Mouse (Mus musculus) ES-CJ7 (cell line): Measurements from ENCODE around the gene Socs7.
A peak's percentile ranks its signal among the peaks of the same experiment; 100 is the strongest.

Experiments used
- DNase-seq: peaks from one replicate; pipeline ENCODE4 v3.0.0; 2011; ENCODE audit warnings: low read depth, low spot score

Gene Socs7

DNA sequence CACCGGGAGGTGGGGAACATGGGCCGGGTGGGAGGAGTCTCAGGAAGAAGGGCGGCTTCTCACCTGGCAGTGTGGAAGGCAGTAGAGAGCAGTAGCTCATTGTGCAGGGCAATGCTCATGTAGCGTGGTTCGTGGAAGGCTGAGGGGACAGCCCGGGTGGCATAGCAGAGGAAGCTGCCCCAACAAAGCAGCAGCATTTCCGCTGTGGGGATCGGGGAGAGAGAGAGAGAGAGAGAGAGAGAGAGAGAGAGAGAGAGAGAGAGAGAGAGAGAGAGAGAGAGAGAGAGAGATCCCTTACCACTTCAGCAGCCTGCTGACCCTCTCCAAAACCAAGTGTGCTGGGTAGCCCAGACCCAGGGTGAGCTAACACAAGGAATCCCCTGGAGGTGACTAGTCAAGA lies 19.2 kb upstream of the Socs7 start:
- DNase-seq = no peak

GRCm38 (mm10) chr11:97343619-97344018 lies 18.7 kb upstream of the Socs7 start:
- no peak for DNase-seq

DNA sequence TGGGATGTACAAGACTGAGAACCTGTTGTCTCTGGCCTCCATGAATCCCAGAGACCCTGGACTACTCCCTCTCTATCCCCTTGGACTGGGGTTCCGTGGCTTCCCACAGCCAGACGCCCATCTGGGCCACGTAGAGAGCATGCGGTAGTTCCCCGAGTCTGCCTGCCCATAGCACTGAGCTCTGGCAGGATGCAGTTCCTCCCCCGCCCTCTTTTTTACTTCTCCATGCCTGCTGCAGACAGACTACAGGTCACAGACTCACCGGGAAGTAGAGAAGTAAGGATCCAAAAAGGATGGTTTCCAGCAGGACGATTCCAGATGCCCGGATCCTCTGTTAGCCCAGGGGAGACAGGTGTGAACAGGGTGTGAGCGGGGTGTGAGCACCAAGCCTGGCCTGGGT lies 16.9 kb upstream of the Socs7 start:
- DNase-seq = no peak

DNA sequence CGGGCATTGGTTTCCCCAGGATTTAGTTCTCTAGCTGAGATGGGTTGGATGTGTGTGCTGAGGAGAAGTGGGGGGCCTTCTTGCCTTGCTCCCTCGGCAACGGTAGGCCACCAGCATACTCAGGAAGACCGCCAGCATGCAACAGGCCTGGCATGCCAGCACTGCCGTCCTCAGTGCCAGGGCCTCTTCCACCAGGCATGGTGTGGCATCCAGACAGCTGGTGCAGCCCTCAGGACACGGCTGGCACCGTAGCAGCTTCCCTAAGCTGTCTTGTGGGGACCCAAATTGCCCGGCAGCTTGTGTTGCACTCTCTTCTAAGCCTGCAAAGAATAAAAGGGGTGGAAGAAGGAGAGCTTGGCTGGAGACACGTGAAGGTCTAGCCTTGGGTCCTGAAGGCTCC lies 16.0 kb upstream of the Socs7 start:
- DNase-seq = no peak

DNA sequence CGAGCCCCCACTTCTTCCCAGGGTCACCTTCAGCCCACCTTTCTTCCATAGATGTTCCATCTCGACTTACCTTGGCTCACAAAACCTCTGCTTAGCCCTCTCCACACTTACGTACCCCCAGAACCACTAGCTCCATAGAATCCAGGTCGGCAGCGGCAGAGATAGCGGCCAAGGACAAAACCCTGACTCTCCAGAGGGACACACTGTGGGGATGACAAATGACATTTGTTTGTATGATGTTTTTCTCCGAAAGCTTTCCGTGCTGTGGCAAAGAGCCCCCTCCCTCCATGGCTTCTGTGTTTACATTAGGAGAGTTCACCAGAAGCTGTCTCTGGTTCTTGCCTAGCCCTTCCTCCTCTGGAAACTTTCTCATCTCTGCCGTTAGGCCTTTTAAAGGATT lies 15.1 kb upstream of the Socs7 start:
- DNase-seq = no peak

- peak; percentile 78 for DNase-seq
These were observed 12.3 kb upstream of the Socs7 start for GRCm38 (mm10) chr11:97350035-97350434.

- DNase-seq = no peak
These were observed 10.2 kb upstream of the Socs7 start, which contains the start of gene Gpr179 for GRCm38 (mm10) chr11:97352027-97352684. Gpr179 (minus strand) TSS chr11:97352077.

DNA sequence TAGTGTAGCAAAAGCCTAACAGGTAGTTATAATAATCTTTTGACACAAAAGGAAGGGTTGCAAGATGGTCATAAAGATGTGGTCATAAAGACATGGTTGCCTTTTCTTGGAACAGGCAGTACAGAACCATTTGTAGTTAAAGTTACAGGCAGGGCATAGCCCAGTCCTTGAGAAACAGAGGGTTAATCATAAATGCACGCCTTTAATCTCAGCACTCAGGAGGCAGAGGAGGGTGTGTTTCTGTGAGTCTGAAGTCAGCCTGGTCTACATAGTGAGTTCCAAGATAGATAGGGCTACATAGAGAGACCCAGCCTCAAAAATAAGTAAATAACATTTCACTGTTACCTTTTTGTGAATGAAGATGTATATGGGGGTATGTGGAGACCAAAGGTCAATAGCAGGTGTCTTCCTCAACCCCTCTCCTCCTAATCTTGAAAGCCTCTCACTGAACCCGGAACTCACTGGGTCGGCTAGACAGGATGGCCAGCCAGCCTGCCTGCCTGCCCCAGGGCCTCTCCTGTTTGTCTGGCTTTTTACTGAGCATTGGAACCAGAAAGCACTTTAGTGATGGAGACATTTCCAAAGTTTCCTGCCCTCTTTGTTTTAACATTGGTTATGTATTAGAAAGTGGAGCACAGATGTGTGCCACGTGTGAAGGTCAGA lies 9.3 kb upstream of the Socs7 start:
- DNase-seq = no peak

DNA sequence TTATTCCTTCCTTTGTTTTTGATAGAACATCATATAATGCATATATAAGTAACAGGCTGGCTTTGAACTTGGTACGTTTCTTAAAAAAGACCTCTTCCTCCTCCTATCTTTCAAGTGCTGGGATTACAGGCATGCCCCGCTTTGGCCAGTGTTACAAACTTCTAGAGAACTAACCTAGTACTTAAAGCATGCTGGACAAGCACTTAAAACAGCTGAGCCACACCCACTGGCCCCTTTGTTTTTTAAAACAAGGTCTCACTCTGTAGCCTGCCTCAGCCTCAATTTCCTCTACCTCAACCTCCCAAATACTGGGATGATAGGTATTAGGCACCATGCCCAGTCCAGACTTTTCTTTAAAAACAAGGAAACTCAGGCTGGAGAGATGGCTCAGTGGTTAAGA lies 7.7 kb upstream of the Socs7 start:
- DNase-seq = peak; percentile 85

GRCm38 (mm10) chr11:97355247-97355646 lies 7.1 kb upstream of the Socs7 start:
- no peak for DNase-seq

- DNase-seq = peak; percentile 84
These were observed 4.7 kb upstream of the Socs7 start for GRCm38 (mm10) chr11:97357663-97358062.

GRCm38 (mm10) chr11:97362649-97362942 lies 245 bp downstream of the Socs7 start:
- no peak for DNase-seq

GRCm38 (mm10) chr11:97362943-97363643 lies 742 bp downstream of the Socs7 start:
- DNase-seq = no peak

DNA sequence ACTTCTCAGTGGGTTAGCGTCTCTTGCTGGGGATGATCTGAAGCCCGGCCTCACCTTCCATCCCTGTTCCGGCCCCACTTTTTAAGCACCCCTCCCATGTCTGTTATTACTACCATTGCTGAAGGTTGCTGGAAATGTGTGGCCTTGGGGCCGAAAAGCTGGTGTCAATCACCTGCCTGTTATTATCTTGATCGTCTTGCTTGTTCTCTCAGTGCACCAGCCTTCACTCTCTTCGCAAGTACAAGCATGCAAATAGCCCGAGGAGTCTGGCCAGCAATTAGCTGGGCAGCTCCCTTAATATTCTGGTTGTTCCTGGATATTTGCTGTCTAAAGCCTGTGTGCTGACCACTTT lies 1.3 kb downstream of the Socs7 start:
- DNase-seq = no peak

GRCm38 (mm10) chr11:97365556-97365955 lies 3.2 kb downstream of the Socs7 start:
- no peak for DNase-seq

DNA sequence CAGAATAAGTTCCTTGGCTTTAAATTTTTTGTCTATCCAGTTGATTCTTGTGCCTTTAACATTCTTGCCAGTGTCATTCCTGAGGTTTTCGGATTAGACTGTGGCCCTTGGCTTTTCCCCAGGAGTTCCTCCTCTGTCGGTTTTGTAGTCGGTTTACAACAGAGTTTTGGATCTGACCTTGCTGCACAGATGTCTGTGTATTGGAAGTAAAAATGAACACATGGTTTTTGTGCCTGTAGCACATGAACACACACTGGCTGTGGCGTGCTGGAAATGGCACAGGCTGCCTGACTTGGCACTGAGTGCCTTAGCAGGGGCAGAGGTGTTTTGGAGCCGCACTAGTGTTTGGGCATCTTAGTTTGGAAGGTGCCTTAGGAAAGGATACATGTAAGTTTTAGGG lies 6.2 kb downstream of the Socs7 start:
- no peak for DNase-seq

DNA sequence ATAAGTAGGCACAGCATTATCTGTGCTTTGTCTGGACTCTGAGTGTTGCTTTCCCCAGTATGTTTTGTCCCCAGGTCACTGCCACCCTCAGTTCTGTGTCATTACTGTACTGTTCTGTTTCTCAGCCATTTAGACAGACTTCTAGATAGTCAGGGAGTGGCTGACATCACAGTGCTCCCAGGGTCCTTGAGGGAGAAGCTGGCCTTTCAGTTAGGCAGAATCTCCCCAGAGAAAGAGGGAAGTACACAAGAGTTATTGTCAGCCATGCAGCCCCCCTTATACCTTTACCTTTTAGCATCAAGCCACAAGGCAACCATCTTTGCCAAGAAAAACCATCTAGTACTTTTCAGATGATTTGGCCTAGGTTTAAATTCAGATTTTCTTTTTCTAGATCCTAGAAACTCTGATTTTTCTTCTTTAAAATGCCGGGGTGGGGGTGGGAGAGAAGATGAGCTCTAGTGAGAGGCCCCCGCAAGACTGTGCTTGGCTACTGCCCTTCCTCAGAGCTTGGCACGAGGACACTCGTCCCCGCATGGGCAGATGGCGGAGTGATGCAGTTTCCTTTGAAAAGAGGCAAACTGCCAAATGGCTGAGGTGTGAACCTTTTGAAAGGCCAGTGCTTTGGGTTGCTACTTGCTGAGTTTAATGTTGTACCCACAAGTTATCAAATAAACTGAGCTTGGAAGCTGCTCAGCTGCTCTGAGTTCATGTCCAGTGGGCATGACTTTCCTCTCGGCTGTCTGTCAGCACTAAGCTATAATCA lies 8.2 kb downstream of the Socs7 start:
- DNase-seq = no peak

- DNase-seq = no peak
These were observed 10.0 kb downstream of the Socs7 start for GRCm38 (mm10) chr11:97372159-97372864.

DNA sequence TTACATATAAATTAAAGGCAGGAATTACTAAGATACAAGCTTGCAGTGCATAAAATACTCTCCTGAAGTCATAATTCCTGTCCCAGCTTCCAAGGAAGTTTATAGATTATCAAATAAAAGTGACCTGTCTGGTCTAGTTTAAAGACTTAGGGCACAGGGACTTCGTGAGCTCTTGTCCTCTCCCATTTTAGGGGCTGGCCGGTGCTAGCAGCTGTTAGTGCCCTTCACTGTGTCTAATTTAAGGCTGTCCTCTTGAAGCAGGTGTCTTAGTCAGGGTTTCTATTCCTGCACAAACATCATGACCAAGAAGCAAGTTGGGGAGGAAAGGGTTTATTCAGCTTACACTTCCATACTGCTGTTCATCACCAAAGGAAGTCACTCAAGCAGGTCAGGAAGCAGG lies 11.1 kb downstream of the Socs7 start:
- DNase-seq = no peak

GRCm38 (mm10) chr11:97380036-97380435 lies 17.7 kb downstream of the Socs7 start:
- DNase-seq = no peak

DNA sequence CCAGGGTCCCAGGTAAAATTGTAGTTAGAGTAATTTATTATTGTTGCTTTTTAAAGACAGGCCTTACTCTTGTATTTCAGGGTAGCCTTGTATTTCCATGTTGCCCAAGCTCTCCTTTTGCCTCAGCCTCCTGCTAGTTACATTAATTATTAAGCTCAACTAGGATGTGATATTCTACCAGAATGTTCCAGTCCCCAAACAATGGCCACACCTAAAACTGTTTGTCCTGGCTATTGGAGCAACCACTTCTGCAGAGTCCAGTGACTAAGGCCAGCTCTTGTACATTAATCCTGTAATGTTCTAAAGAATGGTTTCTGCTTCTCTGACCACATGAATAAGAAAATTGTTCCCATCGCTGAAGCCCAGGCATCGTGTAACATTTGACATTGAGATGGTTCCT lies 20.7 kb downstream of the Socs7 start:
- DNase-seq = no peak

- no peak for DNase-seq
These were observed 21.4 kb downstream of the Socs7 start for GRCm38 (mm10) chr11:97383764-97384163.
